Mouse (Mus musculus) CH12.LX (cell line): ENCODE results near the gene Tmem62. TPM values are rescaled to one million over a fixed set of nuclear protein-coding genes. Genes with fewer than 3 reads are reported as not detected.

Experiments
- DNase-seq: peaks from one replicate; pipeline ENCODE4 v3.0.0-alpha.2; 2013; ENCODE audit errors: extremely low read depth
- H3K27ac ChIP-seq: 2 replicates; pipeline ENCODE4 v1.5.1; 2012; ENCODE audit warnings: low read depth, mild to moderate bottlenecking, control low read depth, moderate library complexity; ENCODE audit not compliant: insufficient read depth
- H3K27me3 ChIP-seq: replicated peaks from 2 replicates; pipeline ENCODE3; 2012; ENCODE audit warnings: inconsistent platforms
- H3K36me3 ChIP-seq, 2 experiments: replicated peaks in 1 of 2; 2 replicates each; pipeline versions ENCODE3 to v1.6.1; 2012; ENCODE audit warnings: inconsistent platforms in 1 of 2, low read length in 1 of 2, mild to moderate bottlenecking in 1 of 2, mixed read lengths in 1 of 2, moderate library complexity in 1 of 2; ENCODE audit not compliant: control insufficient read depth in 1 of 2, insufficient read depth in 1 of 2
- H3K4me1 ChIP-seq, 2 experiments: 2 replicates each; pipeline ENCODE4 v1.6.1; 2012; ENCODE audit warnings: inconsistent platforms in 1 of 2, moderate library complexity in 1 of 2; ENCODE audit not compliant: insufficient read depth in 2 of 2, control insufficient read depth in 1 of 2
- H3K4me2 ChIP-seq: 2 replicates; pipeline ENCODE4 v1.6.1; 2012; ENCODE audit warnings: low read depth, mild to moderate bottlenecking, control low read depth; ENCODE audit not compliant: poor library complexity, insufficient read depth, severe bottlenecking
- H3K4me3 ChIP-seq, 3 experiments: fragments of 150-350 bp in 1 of 3; sonication (generic) in 1 of 3; replicated peaks in 1 of 3; 2 replicates each; pipeline versions ENCODE3 to v1.5.1; 2011 to 2012; ENCODE audit warnings: low read depth in 2 of 3, low read length in 2 of 3, mild to moderate bottlenecking in 2 of 3, moderate library complexity in 2 of 3, control low read depth in 1 of 3, improper control_type of control experiment in 1 of 3, inconsistent platforms in 1 of 3, mixed read lengths in 1 of 3; ENCODE audit not compliant: poor library complexity in 1 of 3
- H3K79me2 ChIP-seq: replicated peaks from 2 replicates; pipeline ENCODE4 v1.6.1; 2012; ENCODE audit warnings: mild to moderate bottlenecking, moderate library complexity; ENCODE audit not compliant: control insufficient read depth, poor library complexity, insufficient read depth, severe bottlenecking; ENCODE audit errors: extremely low read depth
- H3K9ac ChIP-seq: 2 replicates; pipeline ENCODE4 v1.6.1; 2012; ENCODE audit warnings: low read depth, mild to moderate bottlenecking, control low read depth, moderate library complexity; ENCODE audit not compliant: insufficient read depth
- H3K9me3 ChIP-seq: replicated peaks from 2 replicates; pipeline ENCODE3; 2012; ENCODE audit warnings: low read length, inconsistent platforms, mixed read lengths
- CHD1 ChIP-seq: IDR thresholded peaks from 2 replicates; pipeline ENCODE4 v1.6.1; 2012; ENCODE audit warnings: low read depth, low read length, improper control_type of control experiment, inconsistent platforms
- CHD2 ChIP-seq: IDR thresholded peaks from 2 replicates; pipeline ENCODE4 v1.6.1; 2011; ENCODE audit warnings: low read length, improper control_type of control experiment
- CTCF ChIP-seq, 2 experiments: IDR thresholded peaks in 1 of 2; conservative IDR thresholded peaks in 1 of 2; 2 replicates each; pipeline ENCODE4 v1.5.1; 2011 to 2012; ENCODE audit warnings: low read depth in 2 of 2, low read length in 2 of 2, improper control_type of control experiment in 1 of 2, inconsistent platforms in 1 of 2, mild to moderate bottlenecking in 1 of 2, moderate library complexity in 1 of 2
- E2F4 ChIP-seq: IDR thresholded peaks from 2 replicates; pipeline ENCODE4 v1.6.1; 2011; ENCODE audit warnings: low read depth, low read length, improper control_type of control experiment; ENCODE audit not compliant: insufficient replicate concordance
- ETS1 ChIP-seq: conservative IDR thresholded peaks from 2 replicates; pipeline ENCODE4 v1.6.1; 2012; ENCODE audit warnings: low read depth, mild to moderate bottlenecking, inconsistent platforms, low read length, improper control_type of control experiment, moderate library complexity
- GABPA ChIP-seq: IDR thresholded peaks from 2 replicates; pipeline ENCODE4 v1.6.1; 2012; ENCODE audit warnings: low read depth, low read length, improper control_type of control experiment, inconsistent platforms; ENCODE audit not compliant: insufficient replicate concordance
- HCFC1 ChIP-seq: IDR thresholded peaks from 2 replicates; pipeline ENCODE4 v1.6.1; 2012; ENCODE audit warnings: low read depth, mild to moderate bottlenecking, inconsistent platforms, low read length, improper control_type of control experiment
- IRF4 ChIP-seq: IDR thresholded peaks from 2 replicates; pipeline ENCODE4 v1.6.1; 2014; ENCODE audit warnings: low read depth, mild to moderate bottlenecking, inconsistent platforms, low read length, improper control_type of control experiment
- JUN ChIP-seq: IDR thresholded peaks from 2 replicates; pipeline ENCODE4 v1.6.1; 2011; ENCODE audit warnings: low read depth, mild to moderate bottlenecking, low read length, improper control_type of control experiment, moderate library complexity; ENCODE audit not compliant: insufficient read depth
- JUND ChIP-seq: conservative IDR thresholded peaks from 2 replicates; pipeline ENCODE4 v1.6.1; 2011; ENCODE audit warnings: low read depth, low read length, improper control_type of control experiment
- KAT2A ChIP-seq: IDR thresholded peaks from 2 replicates; pipeline ENCODE4 v1.6.1; 2012; ENCODE audit warnings: low read length, improper control_type of control experiment, inconsistent platforms; ENCODE audit not compliant: insufficient replicate concordance
- MAX ChIP-seq: IDR thresholded peaks from 2 replicates; pipeline ENCODE4 v1.6.1; 2011; ENCODE audit warnings: low read length, improper control_type of control experiment
- MAZ ChIP-seq: IDR thresholded peaks from 2 replicates; pipeline ENCODE4 v1.6.1; 2012; ENCODE audit warnings: low read depth, mild to moderate bottlenecking, inconsistent platforms, low read length, improper control_type of control experiment, moderate library complexity
- MXI1 ChIP-seq: IDR thresholded peaks from 2 replicates; pipeline ENCODE4 v1.6.1; 2011; ENCODE audit warnings: mild to moderate bottlenecking, low read depth, low read length, improper control_type of control experiment
- NRF1 ChIP-seq: IDR thresholded peaks from 2 replicates; pipeline ENCODE4 v1.6.1; 2014; ENCODE audit warnings: low read depth, mild to moderate bottlenecking, inconsistent platforms, low read length, improper control_type of control experiment, moderate library complexity
- PAX5 ChIP-seq: IDR thresholded peaks from 2 replicates; pipeline ENCODE4 v1.6.1; 2012; ENCODE audit warnings: low read length, inconsistent platforms, mixed read lengths
- POLR2A ChIP-seq: IDR thresholded peaks from 2 replicates; pipeline ENCODE4 v1.6.1; 2011; ENCODE audit warnings: low read depth, mild to moderate bottlenecking, improper control_type of control experiment, low read length
- RAD21 ChIP-seq: IDR thresholded peaks from 2 replicates; pipeline ENCODE4 v1.6.1; 2011; ENCODE audit warnings: low read depth, mild to moderate bottlenecking, low read length, improper control_type of control experiment, moderate library complexity
- RCOR1 ChIP-seq: conservative IDR thresholded peaks from 2 replicates; pipeline ENCODE4 v1.6.1; 2012; ENCODE audit warnings: low read depth, mild to moderate bottlenecking, inconsistent platforms, low read length, improper control_type of control experiment
- SMC3 ChIP-seq: IDR thresholded peaks from 2 replicates; pipeline ENCODE4 v1.6.1; 2011; ENCODE audit warnings: low read depth, low read length, improper control_type of control experiment
- TBP ChIP-seq: conservative IDR thresholded peaks from 2 replicates; pipeline ENCODE4 v1.6.1; 2011; ENCODE audit warnings: low read depth, low read length, improper control_type of control experiment
- TCF12 ChIP-seq: IDR thresholded peaks from 2 replicates; pipeline ENCODE4 v1.6.1; 2014; ENCODE audit warnings: low read depth, mild to moderate bottlenecking, inconsistent platforms, low read length, improper control_type of control experiment
- USF1 ChIP-seq: IDR thresholded peaks from 2 replicates; pipeline ENCODE4 v1.6.1; 2014; ENCODE audit warnings: low read depth, mild to moderate bottlenecking, inconsistent platforms, low read length, improper control_type of control experiment
- USF2 ChIP-seq: conservative IDR thresholded peaks from 2 replicates; pipeline ENCODE4 v1.6.1; 2011; ENCODE audit warnings: low read depth, low read length, improper control_type of control experiment
- ZC3H11A ChIP-seq: IDR thresholded peaks from 2 replicates; pipeline ENCODE4 v1.6.1; 2012; ENCODE audit warnings: low read depth, mild to moderate bottlenecking, inconsistent platforms, low read length, improper control_type of control experiment
- ZKSCAN1 ChIP-seq: IDR thresholded peaks from 2 replicates; pipeline ENCODE4 v1.6.1; 2012; ENCODE audit warnings: low read depth, inconsistent platforms, low read length, improper control_type of control experiment, borderline replicate concordance
- ZNF384 ChIP-seq: IDR thresholded peaks from 2 replicates; pipeline ENCODE4 v1.6.1; 2012; ENCODE audit warnings: low read depth, low read length, improper control_type of control experiment, inconsistent platforms
- dilution Hi-C: fragments of 300-500 bp; cut with MboI; formaldehyde crosslinking; loops from 2 replicates; pipeline ENCODE4 v1.14.3; 2020; ENCODE audit warnings: low sequenced_read_pairs; ENCODE audit not compliant: extremely low pct_unique_long_range_greater_than_20kb, extremely low pct_ligation_motif_present
- in situ Hi-C: fragments of 300-500 bp; cut with MboI; formaldehyde crosslinking; loops from 3 replicates; pipeline ENCODE4 v1.14.3; 2019; ENCODE audit warnings: low sequenced_read_pairs, low pct_ligation_motif_present, low pct_unique_long_range_greater_than_20kb, mixed read lengths
- polyA plus RNA-seq: library from polyadenylated mRNA; unstranded; fragments of >175 nt; gene quantifications from 2 replicates; pipeline ENCODE4 v1.2.1, GENCODE M21; 2012; ENCODE audit warnings: low read depth; ENCODE audit not compliant: insufficient read length
- total RNA-seq, 2 experiments: library from RNA; depleted of rRNA; stranded (reverse); fragments of 300-350 nt in 1 of 2; fragments of >200 nt in 1 of 2; gene quantifications; 2 replicates each; pipeline ENCODE4 v1.2.3; 2012 to 2014

Tmem62 gene
- total and polyA plus RNA-seq, 3 experiments: 4.9 to 5.3 (median 5.2) TPM

GRCm38 (mm10) chr2:121017151-121017550 lies 40.3 kb downstream of the Tmem62 start:
- no peak for DNase-seq
- peaks cover 9% of the 10 kb centered on the region for H3K9me3 ChIP-seq
- H3K4me1 ChIP-seq: peaks cover 0 to 12% of the 10 kb centered on the region in 2 experiments; a peak in 1 of 4 replicates
- TF ChIP-seq RCOR1 (no peak), CHD2 (no peak), IRF4 (no peak), HCFC1 (no peak)
- no peak overlapping the region for H3K27ac ChIP-seq
- H3K79me2 ChIP-seq: no peaks in the 10 kb centered on the region
- H3K36me3 ChIP-seq: peaks cover 26 to 49% of the 10 kb centered on the region in 2 experiments
- in situ Hi-C loops: no loop called here
- dilution Hi-C loops: no loop called here
- H3K4me2 ChIP-seq: no peak overlapping the region
- no peaks in the 10 kb centered on the region for H3K27me3 ChIP-seq
- H3K4me3 ChIP-seq: no peak overlapping the region
- no peak overlapping the region for H3K9ac ChIP-seq

- DNase-seq: no peak
- no peak overlapping the region for H3K9ac ChIP-seq
- dilution Hi-C loops: no loop called here
Measured at GRCm38 (mm10) chr2:121022918-121023317, 46.1 kb downstream of the Tmem62 start.

DNA sequence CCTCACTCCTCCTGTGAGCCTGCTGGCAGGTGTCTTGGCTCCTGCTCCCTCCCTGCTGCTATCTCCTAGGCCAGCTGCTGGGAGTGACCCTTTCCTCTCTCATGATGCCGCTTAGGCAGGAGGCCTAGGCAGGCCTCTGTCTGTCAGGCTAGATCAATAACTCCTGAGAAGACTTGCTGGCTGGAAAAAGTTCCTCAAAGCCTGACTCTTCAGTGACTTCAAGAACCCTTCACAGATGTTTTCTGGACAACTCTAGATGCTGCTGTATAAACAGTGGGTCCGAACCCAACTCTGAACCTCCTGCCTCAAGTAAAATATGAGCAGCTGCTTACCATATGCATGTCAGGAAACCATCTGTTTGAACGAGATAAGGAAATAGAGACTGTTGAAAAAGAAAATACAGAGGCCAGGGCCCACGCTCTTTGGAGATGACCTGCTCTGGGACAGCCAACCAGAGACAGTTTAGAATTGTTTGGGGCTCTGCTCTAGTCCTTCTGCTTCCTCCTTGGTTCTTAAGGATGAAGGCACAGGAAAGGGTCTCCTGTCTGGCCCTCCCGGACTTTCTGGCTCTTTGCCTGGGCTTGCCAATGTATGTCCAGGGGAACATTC lies 60.0 kb downstream of the Tmem62 start, which contains the start of gene Epb42:
Epb42 (minus strand) TSS at position 340 of the 609 bp plus-strand sequence.
- dilution Hi-C loops (no loop called here), in situ Hi-C loops (no loop called here)
- no peaks in the 10 kb centered on the region; a peak in 1 of 4 replicates for H3K4me1 ChIP-seq
- H3K36me3 ChIP-seq: no peaks in the 10 kb centered on the region
- no peaks in the 10 kb centered on the region for H3K79me2 ChIP-seq
- TF ChIP-seq CHD2: no peak
- TF ChIP-seq POLR2A: no peak
- no peak for TF ChIP-seq TBP
- TF ChIP-seq CTCF (conservative IDR thresholded peaks at IDR 0.05 in 1 of 2, IDR thresholded peaks at IDR 0.05 in 1 of 2; ENCODE audit: low read depth in 2 of 2, low read length in 2 of 2): no peak
- no peak for TF ChIP-seq ZNF384
- TF ChIP-seq E2F4: no peak
- no peak for TF ChIP-seq USF1
- TF ChIP-seq NRF1: no peak
- no peak for TF ChIP-seq TCF12
- TF ChIP-seq CHD1: no peak
- no peak for TF ChIP-seq RCOR1
- no peak for TF ChIP-seq KAT2A
- TF ChIP-seq GABPA: no peak
- no peak within 1 kb of the TSS for H3K9ac ChIP-seq
- DNase-seq: no peak
- H3K4me3 ChIP-seq: no peak within 1 kb of the TSS
- H3K4me2 ChIP-seq: no peak within 1 kb of the TSS
- H3K27me3 ChIP-seq: no peaks in the 10 kb centered on the region
- no peak within 1 kb of the TSS for H3K27ac ChIP-seq
- no peaks in the 10 kb centered on the region for H3K9me3 ChIP-seq

More at GRCm38 (mm10) chr2:121022918-121023317, 46.1 kb downstream of the Tmem62 start:
- TF ChIP-seq ZKSCAN1 (no peak), USF2 (no peak), RAD21 (no peak), KAT2A (no peak), SMC3 (no peak), ZC3H11A (no peak), MAX (no peak), MXI1 (no peak), E2F4 (no peak), JUN (no peak), CTCF (conservative IDR thresholded peaks at IDR 0.05 in 1 of 2, IDR thresholded peaks at IDR 0.05 in 1 of 2; ENCODE audit: low read depth in 2 of 2, low read length in 2 of 2) (no peak), ZNF384 (no peak), MAZ (no peak), PAX5 (no peak), POLR2A (no peak), ETS1 (no peak), IRF4 (no peak), JUND (no peak), CHD2 (no peak)
- Histone ChIP-seq H3K36me3 (peaks cover under 1 to 3% of the 10 kb centered on the region in 2 experiments), H3K79me2 (no peaks in the 10 kb centered on the region), H3K9me3 (peaks cover 1% of the 10 kb centered on the region), H3K27me3 (peaks cover 27% of the 10 kb centered on the region), H3K27ac (no peak overlapping the region), H3K4me3 (no peak overlapping the region), H3K4me2 (no peak overlapping the region), H3K4me1 (no peaks in the 10 kb centered on the region)
- in situ Hi-C loops: no loop called here
